Mouse (Mus musculus) embryo, embryonic 11.5 days (tissue): ENCODE results near the gene Slc37a1.

Experiments
- DNase-seq: peaks from one replicate; pipeline ENCODE4 v3.0.0-alpha.2; 2012; ENCODE audit warnings: low read depth, low spot score

The Slc37a1 gene

GRCm38 (mm10) chr17:31317521-31318272 is 31.1 kb downstream of the Slc37a1 start:
- no peak for DNase-seq

DNA sequence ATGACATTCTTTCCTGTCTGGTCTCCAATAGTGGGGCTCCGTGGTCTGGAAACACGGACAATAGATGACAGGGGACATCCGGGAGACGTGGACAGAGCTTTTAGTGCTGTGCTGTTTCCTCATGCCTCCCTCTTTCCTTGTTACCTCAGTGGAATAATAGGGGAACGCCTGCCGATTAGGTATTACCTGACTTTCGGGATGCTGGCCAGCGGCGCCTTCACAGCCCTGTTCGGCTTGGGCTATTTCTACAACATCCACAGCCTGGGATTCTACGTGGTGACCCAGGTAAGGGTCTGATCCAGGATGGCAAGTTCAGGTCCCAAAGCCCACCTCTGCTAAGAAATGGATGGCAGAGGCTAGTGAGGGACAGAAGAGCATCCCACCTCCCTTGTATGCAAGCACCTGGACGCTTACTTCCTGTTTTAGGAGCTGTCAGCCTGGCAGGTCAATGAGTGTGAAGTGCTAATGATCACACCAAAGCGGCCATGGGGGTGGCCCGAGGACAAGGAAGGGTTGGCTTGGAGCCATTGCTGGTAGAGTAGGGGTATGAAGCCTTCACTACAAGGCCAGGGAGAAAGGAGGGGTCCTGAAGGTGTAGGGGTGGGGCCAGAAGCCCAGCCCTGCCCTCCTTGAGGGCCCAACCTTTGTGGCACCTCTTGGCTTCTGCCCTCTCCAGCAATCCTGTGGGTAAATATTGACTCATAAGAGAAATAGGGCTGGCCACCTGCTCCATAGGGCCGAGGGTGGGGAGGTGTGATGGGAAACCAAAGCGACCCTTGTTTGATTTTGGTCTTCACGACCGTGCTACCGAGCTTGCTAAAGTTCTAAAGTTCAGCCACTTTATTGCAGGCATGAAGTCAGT is 32.5 kb downstream of the Slc37a1 start:
- DNase-seq = no peak

DNA sequence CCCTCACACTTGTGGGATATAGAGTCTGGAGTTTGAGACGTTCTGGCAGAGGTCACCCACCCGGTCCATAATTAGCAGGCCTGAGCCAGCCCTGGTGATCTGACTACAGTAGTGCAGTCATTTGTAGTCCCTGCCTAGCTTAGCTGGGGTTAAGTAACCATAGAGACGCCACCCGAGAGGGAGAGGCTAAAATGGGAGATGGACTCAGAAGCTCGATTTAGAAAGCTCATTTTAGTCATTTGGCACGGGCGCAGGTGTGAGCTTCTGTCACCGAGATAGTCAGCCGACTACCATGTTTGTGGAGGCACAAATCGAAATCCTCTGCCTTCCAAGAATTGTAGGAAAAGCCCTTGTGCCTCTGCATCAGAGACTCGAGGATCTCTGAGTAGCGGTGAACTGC is 34.8 kb downstream of the Slc37a1 start:
- DNase-seq = no peak

DNA sequence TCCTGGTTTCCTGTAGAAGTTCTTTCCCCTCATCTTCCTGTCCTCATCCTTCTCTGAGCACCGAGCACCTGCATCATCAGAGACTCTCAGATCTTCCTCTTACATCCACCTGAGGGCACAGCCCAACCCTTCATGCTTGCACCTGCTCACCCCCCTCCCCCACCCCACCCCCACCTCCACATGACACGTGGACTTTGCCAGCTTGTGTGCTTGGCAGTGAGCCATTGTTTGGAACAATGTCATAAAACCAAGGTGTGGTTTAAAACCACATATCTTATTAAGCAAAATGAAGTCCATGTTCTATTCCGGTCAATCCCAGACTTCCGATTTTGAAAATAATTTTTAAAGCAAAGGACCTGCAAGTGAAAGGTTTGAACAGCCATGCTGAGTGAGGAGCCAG is 35.9 kb downstream of the Slc37a1 start:
- DNase-seq = no peak

- DNase-seq = no peak
Observed at GRCm38 (mm10) chr17:31323379-31323778, 36.8 kb downstream of the Slc37a1 start.

GRCm38 (mm10) chr17:31324227-31324626 is 37.6 kb downstream of the Slc37a1 start:
- DNase-seq = no peak

GRCm38 (mm10) chr17:31325451-31326219 is 39.0 kb downstream of the Slc37a1 start:
- DNase-seq = no peak

- DNase-seq = no peak
Observed at GRCm38 (mm10) chr17:31326220-31326852, 39.7 kb downstream of the Slc37a1 start.

GRCm38 (mm10) chr17:31328466-31328865 is 41.9 kb downstream of the Slc37a1 start:
- no peak for DNase-seq

DNA sequence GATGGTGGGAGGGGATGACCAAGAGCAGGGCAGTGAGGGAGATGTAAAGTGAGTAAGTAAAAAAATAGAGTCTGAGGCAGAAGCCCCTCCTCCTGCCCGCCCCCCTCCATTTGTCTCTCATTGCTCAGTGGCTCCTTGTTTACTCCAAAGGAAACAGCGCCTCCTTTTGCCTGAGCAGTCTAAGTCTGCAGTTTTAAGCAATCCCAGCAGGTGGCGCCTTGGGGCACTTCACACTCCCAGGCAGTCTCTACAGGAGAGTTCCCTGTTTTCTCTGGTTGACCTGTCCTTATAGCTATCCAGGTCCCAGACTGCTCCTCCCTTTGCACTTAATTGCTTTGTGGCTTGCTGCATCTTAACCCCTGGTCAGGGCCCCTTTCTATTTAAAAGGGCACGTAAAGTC is 44.0 kb downstream of the Slc37a1 start:
- peak; percentile 41 for DNase-seq

- no peak for DNase-seq
Observed at GRCm38 (mm10) chr17:31331273-31331672, 44.7 kb downstream of the Slc37a1 start.

GRCm38 (mm10) chr17:31331920-31332319 is 45.3 kb downstream of the Slc37a1 start:
- no peak for DNase-seq

- DNase-seq = no peak
Observed at GRCm38 (mm10) chr17:31332333-31332732, 45.7 kb downstream of the Slc37a1 start.

DNA sequence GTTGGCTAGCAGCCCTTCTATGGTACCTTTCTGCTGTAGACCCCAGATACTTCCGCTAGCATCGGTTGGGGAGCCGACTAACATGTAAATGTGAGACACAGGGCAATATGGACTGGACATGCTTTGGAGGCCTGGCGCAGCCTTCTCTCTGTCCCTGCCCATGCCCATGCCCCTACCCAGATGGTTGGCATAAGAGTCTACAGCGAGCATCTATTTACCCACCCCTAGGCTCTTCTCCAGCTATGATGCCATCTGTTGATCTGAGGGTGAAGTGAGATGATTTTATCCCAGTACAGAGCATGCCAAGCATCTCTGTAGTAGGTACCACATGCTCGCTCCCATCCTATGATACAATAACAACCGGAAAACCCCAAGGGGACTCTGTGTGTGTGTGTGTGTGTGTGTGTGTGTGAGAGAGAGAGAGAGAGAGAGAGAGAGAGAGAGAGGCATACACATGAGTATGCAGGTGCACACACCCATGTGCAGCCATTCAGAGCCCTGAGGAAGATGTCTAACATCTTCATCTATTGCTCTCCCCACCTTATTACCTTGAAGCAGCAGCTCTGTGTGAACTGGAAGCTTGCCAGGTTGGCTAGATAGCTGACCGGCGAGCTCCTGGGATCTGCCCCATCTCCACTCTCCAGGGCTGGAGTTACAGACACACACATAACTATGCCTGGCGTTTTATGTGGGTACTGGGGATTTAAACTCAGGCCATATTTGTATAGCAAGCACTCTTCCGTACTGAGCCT is 48.1 kb downstream of the Slc37a1 start:
- no peak for DNase-seq

DNA sequence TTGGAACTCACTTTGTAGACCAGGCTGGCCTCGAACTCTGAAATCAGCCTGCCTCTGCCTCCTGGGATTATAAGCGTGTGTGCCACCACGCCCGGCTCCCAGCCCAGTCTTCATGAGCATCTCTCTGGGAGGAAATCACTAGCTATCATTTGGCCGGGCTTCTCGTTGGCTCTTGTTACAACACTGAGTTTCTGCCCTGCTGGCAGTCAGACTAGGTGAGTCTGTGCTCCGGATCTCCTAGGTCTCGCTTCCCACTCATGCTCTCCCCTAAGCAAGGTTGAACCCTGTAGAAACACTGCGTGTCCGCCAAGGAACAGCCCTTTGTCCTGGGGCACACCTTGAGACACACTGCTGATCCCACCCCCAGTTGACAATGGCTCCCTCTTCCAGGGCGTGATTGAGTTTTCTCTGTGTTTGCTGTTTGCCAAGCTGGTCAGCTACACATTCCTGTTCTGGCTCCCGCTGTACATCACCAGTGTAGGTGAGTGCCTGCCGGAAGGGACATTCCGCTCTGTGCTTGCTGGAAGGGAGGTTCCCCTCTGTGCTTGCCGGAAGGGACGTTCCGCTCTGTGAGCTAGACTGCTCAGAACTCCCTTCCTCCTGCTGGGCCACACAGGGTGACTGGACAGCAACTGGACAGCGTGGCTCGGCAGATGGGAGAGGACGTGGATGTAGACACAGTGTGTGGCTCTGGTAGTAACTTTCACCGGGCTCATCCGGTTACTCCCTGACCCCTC is 48.9 kb downstream of the Slc37a1 start:
- DNase-seq = no peak

- no peak for DNase-seq
Observed at GRCm38 (mm10) chr17:31339769-31340168, 53.2 kb downstream of the Slc37a1 start.

DNA sequence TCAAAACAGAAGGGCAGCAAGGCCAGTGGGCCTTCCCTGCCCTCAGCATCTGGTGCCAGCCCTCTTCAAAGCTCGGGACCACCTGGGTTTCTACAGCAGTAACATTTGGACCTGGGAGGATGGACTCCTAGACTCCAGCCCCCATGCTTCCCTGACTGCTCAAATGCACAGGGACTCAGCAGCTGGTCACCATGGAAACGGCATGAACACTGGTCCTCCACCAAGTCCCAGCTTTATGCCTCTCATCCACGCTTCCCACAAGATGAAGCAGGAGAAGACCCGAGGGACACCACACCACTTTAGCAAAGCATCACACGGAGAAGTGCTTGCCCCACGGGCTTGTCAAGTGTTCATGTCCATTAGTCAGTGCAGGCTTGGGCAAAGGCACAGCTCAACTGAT is 55.6 kb downstream of the Slc37a1 start:
- DNase-seq = no peak

DNA sequence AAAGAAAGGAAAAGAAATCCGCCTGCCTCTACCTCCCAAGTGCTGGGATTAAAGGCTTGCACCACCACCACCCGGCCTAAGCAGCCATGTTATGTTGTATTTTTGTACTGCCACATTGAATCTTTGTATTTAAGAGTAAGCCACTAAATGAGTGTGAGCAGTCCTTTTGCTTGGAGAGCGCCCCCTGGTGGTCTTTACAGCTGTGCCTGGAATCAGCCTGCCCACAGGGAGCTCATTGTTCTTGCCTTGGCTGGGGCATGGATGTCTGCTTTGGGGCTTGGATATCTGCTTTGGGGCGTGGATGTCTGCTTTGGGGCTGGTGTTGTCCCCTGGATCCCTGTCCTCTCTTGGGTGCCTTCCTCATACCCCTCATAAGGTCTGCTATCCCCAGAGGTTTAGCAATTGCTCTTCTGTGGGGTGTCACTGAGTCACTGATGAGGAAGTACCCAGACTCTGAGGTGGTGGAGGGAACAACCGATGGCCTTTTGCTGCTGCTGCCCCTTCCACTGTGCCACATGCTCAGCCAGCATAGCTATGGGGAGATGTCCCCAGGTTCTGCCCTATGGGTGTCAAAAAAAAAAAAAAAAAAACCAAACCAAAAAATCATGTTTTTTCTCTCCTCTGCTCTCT is 57.7 kb downstream of the Slc37a1 start:
- peak; percentile 56 for DNase-seq

DNA sequence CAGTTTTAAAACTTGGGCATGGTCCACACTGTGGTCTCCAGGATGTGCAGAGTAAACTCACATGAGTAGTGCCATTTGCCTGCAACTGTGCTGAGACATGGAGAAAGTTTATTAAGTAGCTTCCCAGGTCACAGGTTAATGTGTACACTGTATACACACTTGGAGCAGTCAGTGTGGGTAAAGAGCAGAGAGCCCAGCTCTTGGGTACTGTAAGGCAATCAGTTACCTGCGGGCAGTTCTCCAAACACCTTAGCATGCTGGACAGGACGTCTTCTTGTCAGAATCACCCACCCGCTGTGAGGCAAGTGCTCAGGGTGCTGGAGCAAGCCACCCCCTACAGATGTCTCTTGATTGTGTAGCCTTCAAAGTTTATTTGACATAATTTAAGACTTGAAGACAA is 58.2 kb downstream of the Slc37a1 start:
- no peak for DNase-seq

DNA sequence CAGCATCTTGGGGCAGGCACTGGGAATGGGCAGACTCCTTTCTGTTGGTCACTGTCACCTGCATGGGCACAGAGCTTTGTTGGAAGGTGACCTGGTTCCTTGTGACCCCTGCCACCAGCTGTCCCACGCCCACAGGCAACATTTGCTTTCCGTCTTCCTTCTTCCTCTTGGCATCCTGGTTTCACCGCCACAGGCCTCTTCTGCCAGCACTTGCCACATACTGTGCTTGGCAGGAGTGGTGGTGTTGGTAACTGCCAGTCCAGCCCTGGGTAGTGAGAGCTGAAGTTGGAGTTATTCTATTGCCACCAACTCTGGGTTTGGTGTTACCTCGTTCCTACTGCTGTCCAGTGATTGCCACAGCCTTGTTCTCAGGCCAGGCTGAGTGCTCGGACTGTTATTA is 61.5 kb downstream of the Slc37a1 start:
- no peak for DNase-seq
